Mouse (Mus musculus) megakaryocyte, embryonic 14.5 days (primary cell): Measurements from ENCODE around the gene Tmem163.

ENCODE experiments used
- FLI1 ChIP-seq: IDR thresholded peaks from 2 replicates; pipeline ENCODE4 v1.6.1; 2012; ENCODE audit warnings: low read length, inconsistent platforms, mixed read lengths
- GATA1 ChIP-seq: IDR thresholded peaks from 3 replicates; pipeline ENCODE4 v1.6.1; 2012; ENCODE audit warnings: mixed read lengths, low read length, inconsistent platforms, borderline replicate concordance

DNA sequence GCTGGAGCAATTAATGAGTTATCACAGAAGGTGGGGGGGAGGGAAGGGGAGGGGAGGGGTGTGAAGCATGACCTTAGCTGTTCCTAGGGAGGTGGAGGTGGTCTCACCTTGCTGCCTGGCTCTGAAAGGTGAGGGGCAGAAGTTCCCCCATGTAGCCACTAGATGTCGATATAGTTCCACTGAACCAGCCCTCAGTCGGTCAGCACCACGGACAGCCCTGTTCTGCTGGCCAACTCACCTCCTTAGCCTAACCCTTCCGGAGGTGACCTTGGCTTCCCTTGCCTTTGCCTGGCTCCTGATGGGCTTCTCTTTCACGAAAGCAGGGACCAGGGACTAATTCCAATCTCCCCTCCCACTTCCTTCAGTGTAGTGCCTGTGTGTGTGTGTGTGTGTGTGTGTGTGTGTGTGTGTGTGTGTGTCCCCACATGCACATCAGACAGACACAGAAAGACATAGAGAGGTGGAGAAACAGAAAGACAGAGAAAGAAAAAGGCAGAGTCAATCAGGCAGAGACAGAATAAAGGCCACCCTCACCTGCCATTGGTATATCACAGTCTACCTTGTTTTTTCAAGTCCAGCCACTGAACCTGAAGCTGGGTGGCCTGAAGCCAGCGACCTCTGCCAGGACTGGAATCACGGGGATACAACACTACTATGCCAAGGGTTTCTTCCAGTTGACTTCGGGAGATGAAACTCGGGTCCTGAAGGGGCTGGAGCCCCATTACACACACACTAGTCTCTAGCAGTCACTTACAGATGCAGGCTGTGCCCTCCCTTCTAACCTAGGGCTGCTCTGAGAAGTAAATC is 182.4 kb downstream of the Tmem163 start:
- TF ChIP-seq FLI1, result no peak
- no peak for TF ChIP-seq GATA1
